In genomic region chr11:102992940-102993339, GRCm38 (mm10) we compare ENCODE assay signal across 7 mouse cellular contexts. TPM values are rescaled to one million over a fixed set of nuclear protein-coding genes. Genes with fewer than 3 reads are reported as not detected.
DNase-seq lines count a peak whose midpoint lies in the region; ATAC-seq lines count a peak whose summit lies in the region.

No protein-coding gene starts in this region.

- no peak overlapping the region for H3K9ac ChIP-seq in forebrain, embryonic 15.5 days (replicated peaks)
- H3K9ac ChIP-seq in hindbrain, embryonic 14.5 days = no peak overlapping the region
- no peak overlapping the region for H3K9ac ChIP-seq in midbrain, embryonic 16.5 days (ENCODE audit: low read depth, low read length)

- DNase-seq in NIH3T3 (ENCODE audit: low read depth) = peak; percentile 84
- DNase-seq in c-Kit-positive CD71-positive TER-119-positive erythroid progenitor cells, embryonic 14.5 days (ENCODE audit: low spot score) = peak; percentile 48
- DNase-seq in hindbrain, embryonic 14.5 days (ENCODE audit: low spot score) = peak; percentile 75
- peak; percentile 75 for DNase-seq in liver
- DNase-seq in spleen, postnatal 10 days (ENCODE audit: low spot score in 2 of 2) = peak; percentile 63 to 87

- peaks cover 37% of the 10 kb centered on the region for H3K36me3 ChIP-seq in forebrain, embryonic 15.5 days
- H3K36me3 ChIP-seq in hindbrain, embryonic 14.5 days (replicated peaks; ENCODE audit: control insufficient read depth, insufficient read depth) = peaks cover 39% of the 10 kb centered on the region
- H3K36me3 ChIP-seq in midbrain, embryonic 16.5 days (ENCODE audit: control insufficient read depth, insufficient read depth, low read length) = peaks cover 29% of the 10 kb centered on the region

- peaks cover 12% of the 10 kb centered on the region for H3K27me3 ChIP-seq in forebrain, embryonic 15.5 days
- peaks cover 17% of the 10 kb centered on the region for H3K27me3 ChIP-seq in hindbrain, embryonic 14.5 days (ENCODE audit: control insufficient read depth, insufficient read depth, low read length)
- H3K27me3 ChIP-seq in midbrain, embryonic 16.5 days (ENCODE audit: control insufficient read depth, insufficient read depth, low read depth, low read length) = peaks cover 9% of the 10 kb centered on the region; the same call in 1 of the 2 replicates

- WGBS in forebrain, embryonic 15.5 days = 3% methylated on average over 5 of the region's 5 CpGs
- 7% methylated on average over 5 of the region's 5 CpGs for WGBS in hindbrain, embryonic 14.5 days
- 5% methylated on average over 5 of the region's 5 CpGs for WGBS in midbrain, embryonic 16.5 days

- H3K4me1 ChIP-seq in forebrain, embryonic 15.5 days = peaks cover 20% of the 10 kb centered on the region
- H3K4me1 ChIP-seq in hindbrain, embryonic 14.5 days (replicated peaks; ENCODE audit: control insufficient read depth, insufficient read depth, low read length) = peaks cover 16% of the 10 kb centered on the region
- H3K4me1 ChIP-seq in midbrain, embryonic 16.5 days (ENCODE audit: control insufficient read depth, insufficient read depth, low read length) = peaks cover 19% of the 10 kb centered on the region

- H3K4me3 ChIP-seq in forebrain, embryonic 15.5 days = no peak overlapping the region
- H3K4me3 ChIP-seq in hindbrain, embryonic 14.5 days (replicated peaks; ENCODE audit: low read length) = no peak overlapping the region
- no peak overlapping the region for H3K4me3 ChIP-seq in midbrain, embryonic 16.5 days (ENCODE audit: low read depth, low read length)

- no peak overlapping the region for H3K4me2 ChIP-seq in forebrain, embryonic 15.5 days (replicated peaks)
- H3K4me2 ChIP-seq in hindbrain, embryonic 14.5 days (replicated peaks) = no peak overlapping the region
- H3K4me2 ChIP-seq in midbrain, embryonic 16.5 days (ENCODE audit: low read length) = no peak overlapping the region

- H3K27ac ChIP-seq in forebrain, embryonic 15.5 days (replicated peaks) = no peak overlapping the region
- no peak overlapping the region for H3K27ac ChIP-seq in hindbrain, embryonic 14.5 days
- no peak overlapping the region for H3K27ac ChIP-seq in midbrain, embryonic 16.5 days (ENCODE audit: low read length)

- ATAC-seq in forebrain, embryonic 15.5 days (replicated peaks) = peak; percentile 51; the same call in 1 of the 2 replicates
- 0 out of 2 replicates have a peak, but pooled peaks have one; percentile 32 for ATAC-seq in hindbrain, embryonic 14.5 days (ENCODE audit: low FRiP score)
- peak; percentile 54 for ATAC-seq in midbrain, embryonic 16.5 days

- H3K9me3 ChIP-seq in forebrain, embryonic 15.5 days = no peaks in the 10 kb centered on the region
- H3K9me3 ChIP-seq in hindbrain, embryonic 14.5 days (ENCODE audit: control insufficient read depth, low read length) = no peaks in the 10 kb centered on the region
- no peaks in the 10 kb centered on the region for H3K9me3 ChIP-seq in midbrain, embryonic 16.5 days (replicated peaks; ENCODE audit: control insufficient read depth, low read length, poor library complexity, severe bottlenecking)

RNA-seq across cellular contexts. Expression of gene Nmt1, which starts 35.0 kb away (rescaled TPM):
- 41.0 and 43.9 TPM in 2 replicates for polyA plus RNA-seq in forebrain, embryonic 15.5 days (2015; fragmentation: Nextera tagmentation; extraction: Ambion mirVana)
- 31.8 and 34.3 TPM in 2 replicates for polyA plus RNA-seq in hindbrain, embryonic 14.5 days (2014; fragmentation: Nextera tagmentation; extraction: Ambion mirVana)
- 25.5 and 26.8 TPM in 2 replicates for polyA plus RNA-seq in midbrain, embryonic 16.5 days (2015; fragmentation: Nextera tagmentation; extraction: Ambion mirVana)

RNA-seq across cellular contexts. Expression of gene Dcakd, which starts 35.2 kb away (rescaled TPM):
- polyA plus RNA-seq in forebrain, embryonic 15.5 days (2015; fragmentation: Nextera tagmentation; extraction: Ambion mirVana) = 152 and 168 TPM in 2 replicates
- polyA plus RNA-seq in hindbrain, embryonic 14.5 days (2014; fragmentation: Nextera tagmentation; extraction: Ambion mirVana) = 161 and 166 TPM in 2 replicates
- 157 and 174 TPM in 2 replicates for polyA plus RNA-seq in midbrain, embryonic 16.5 days (2015; fragmentation: Nextera tagmentation; extraction: Ambion mirVana)

RNA-seq across cellular contexts. Expression of gene C1ql1, which starts 46.5 kb away (rescaled TPM):
- 1.8 and 1.9 TPM in 2 replicates for polyA plus RNA-seq in forebrain, embryonic 15.5 days (2015; fragmentation: Nextera tagmentation; extraction: Ambion mirVana)
- 12.0 and 14.6 TPM in 2 replicates for polyA plus RNA-seq in hindbrain, embryonic 14.5 days (2014; fragmentation: Nextera tagmentation; extraction: Ambion mirVana)
- polyA plus RNA-seq in midbrain, embryonic 16.5 days (2015; fragmentation: Nextera tagmentation; extraction: Ambion mirVana) = 6.0 and 7.9 TPM in 2 replicates
